20 mouse cellular contexts compared by ENCODE assay signal in genomic region chr17:50196005-50196672, GRCm38 (mm10). TPM values are rescaled to one million over a fixed set of nuclear protein-coding genes. Genes with fewer than 3 reads are reported as not detected.
DNase-seq lines count a peak whose midpoint lies in the region; ATAC-seq lines count a peak whose summit lies in the region.
"Had no signal": no experiment of that assay in that cellular context is flagged by ENCODE, and none has a peak within 500 bp of the region (broad histone marks: within the 10 kb centered on the region; RNA-seq: fewer than 3 reads in every experiment).

No protein-coding gene starts in this region.

- no peak overlapping the region for H3K4me2 ChIP-seq in hindbrain, embryonic 11.5 days (replicated peaks; ENCODE audit: low read depth, low read length)
- H3K4me2 ChIP-seq in hindbrain, embryonic 12.5 days (replicated peaks) = no peak overlapping the region
- no peak overlapping the region for H3K4me2 ChIP-seq in midbrain, embryonic 14.5 days (ENCODE audit: low read length)
- no peak overlapping the region for H3K4me2 ChIP-seq in heart, embryonic 11.5 days
- H3K4me2 ChIP-seq: embryonic facial prominence, embryonic 15.5 days; heart, embryonic 13.5 days; liver, embryonic 11.5 days; midbrain, embryonic 15.5 days; stomach, embryonic 15.5 days had no signal

- H3K4me1 ChIP-seq in hindbrain, embryonic 11.5 days (replicated peaks; ENCODE audit: control insufficient read depth, insufficient read depth, low read length) = peaks cover 2% of the 10 kb centered on the region; the same call in 1 of the 2 replicates
- peaks cover 12% of the 10 kb centered on the region for H3K4me1 ChIP-seq in hindbrain, embryonic 12.5 days
- peaks cover 17% of the 10 kb centered on the region for H3K4me1 ChIP-seq in midbrain, embryonic 10.5 days
- H3K4me1 ChIP-seq in midbrain, embryonic 14.5 days (ENCODE audit: control insufficient read depth, insufficient read depth, low read length) = peaks cover 12% of the 10 kb centered on the region; the same call in 1 of the 2 replicates
- no peaks in the 10 kb centered on the region for H3K4me1 ChIP-seq in heart, embryonic 11.5 days (ENCODE audit: control insufficient read depth, insufficient read depth, low read length)
- H3K4me1 ChIP-seq: embryonic facial prominence, embryonic 15.5 days; stomach, embryonic 15.5 days had no signal

- ATAC-seq in hindbrain, embryonic 11.5 days (ENCODE audit: low FRiP score) = no peak
- no peak for ATAC-seq in hindbrain, embryonic 12.5 days (ENCODE audit: low FRiP score)
- ATAC-seq in midbrain, embryonic 14.5 days (ENCODE audit: low FRiP score, low TSS enrichment) = no peak
- ATAC-seq in heart, embryonic 11.5 days (replicated peaks; ENCODE audit: insufficient number of reproducible peaks, low FRiP score, low TSS enrichment) = no peak
- ATAC-seq: midbrain, embryonic 15.5 days had no signal

- no peaks in the 10 kb centered on the region for H3K9me3 ChIP-seq in hindbrain, embryonic 11.5 days (ENCODE audit: control insufficient read depth, low read length)
- no peaks in the 10 kb centered on the region for H3K9me3 ChIP-seq in hindbrain, embryonic 12.5 days (replicated peaks)
- H3K9me3 ChIP-seq in midbrain, embryonic 10.5 days (replicated peaks) = no peaks in the 10 kb centered on the region
- H3K9me3 ChIP-seq in midbrain, embryonic 14.5 days (ENCODE audit: control insufficient read depth, low read length) = no peaks in the 10 kb centered on the region
- H3K9me3 ChIP-seq in heart, embryonic 11.5 days (replicated peaks; ENCODE audit: control insufficient read depth, low read length) = no peaks in the 10 kb centered on the region
- H3K9me3 ChIP-seq: embryonic facial prominence, embryonic 15.5 days; heart, embryonic 13.5 days; midbrain, embryonic 15.5 days; stomach, embryonic 15.5 days had no signal

- no peak overlapping the region for H3K9ac ChIP-seq in hindbrain, embryonic 11.5 days (ENCODE audit: low read depth, low read length)
- H3K9ac ChIP-seq in hindbrain, embryonic 12.5 days = no peak overlapping the region
- H3K9ac ChIP-seq in midbrain, embryonic 14.5 days (replicated peaks; ENCODE audit: low read length) = no peak overlapping the region
- no peak overlapping the region for H3K9ac ChIP-seq in heart, embryonic 11.5 days (ENCODE audit: low read depth, low read length)
- H3K9ac ChIP-seq: embryonic facial prominence, embryonic 15.5 days; heart, embryonic 13.5 days; midbrain, embryonic 15.5 days; stomach, embryonic 15.5 days had no signal

- H3K27me3 ChIP-seq in hindbrain, embryonic 11.5 days (ENCODE audit: control insufficient read depth, insufficient read depth, low read length) = peaks cover 12% of the 10 kb centered on the region
- H3K27me3 ChIP-seq in hindbrain, embryonic 12.5 days = peaks cover 31% of the 10 kb centered on the region
- H3K27me3 ChIP-seq in midbrain, embryonic 10.5 days (ENCODE audit: low read depth, poor library complexity, severe bottlenecking) = peaks cover 48% of the 10 kb centered on the region
- peaks cover 13% of the 10 kb centered on the region for H3K27me3 ChIP-seq in midbrain, embryonic 14.5 days (ENCODE audit: control insufficient read depth, insufficient read depth, low read length)
- H3K27me3 ChIP-seq in heart, embryonic 11.5 days (ENCODE audit: control insufficient read depth, insufficient read depth, low read length) = peaks cover 17% of the 10 kb centered on the region

- H3K36me3 ChIP-seq in hindbrain, embryonic 11.5 days (ENCODE audit: control insufficient read depth, insufficient read depth, low read length) = no peaks in the 10 kb centered on the region
- H3K36me3 ChIP-seq in hindbrain, embryonic 12.5 days = no peaks in the 10 kb centered on the region
- H3K36me3 ChIP-seq in midbrain, embryonic 10.5 days = no peaks in the 10 kb centered on the region
- no peaks in the 10 kb centered on the region for H3K36me3 ChIP-seq in midbrain, embryonic 14.5 days (ENCODE audit: control insufficient read depth, insufficient read depth, low read length)
- no peaks in the 10 kb centered on the region for H3K36me3 ChIP-seq in heart, embryonic 11.5 days (ENCODE audit: control insufficient read depth, insufficient read depth, low read length)
- H3K36me3 ChIP-seq: embryonic facial prominence, embryonic 15.5 days; G1E; heart, embryonic 13.5 days; midbrain, embryonic 15.5 days; stomach, embryonic 15.5 days had no signal

- 29% methylated on average over 10 of the region's 10 CpGs for WGBS in hindbrain, embryonic 11.5 days
- 29% methylated on average over 10 of the region's 10 CpGs for WGBS in hindbrain, embryonic 12.5 days
- WGBS in midbrain, embryonic 10.5 days = 27% methylated on average over 10 of the region's 10 CpGs
- 23% methylated on average over 10 of the region's 10 CpGs for WGBS in midbrain, embryonic 14.5 days
- WGBS in heart, embryonic 11.5 days (ENCODE audit: insufficient replicate concordance) = 35% methylated on average over 10 of the region's 10 CpGs

- H3K27ac ChIP-seq in hindbrain, embryonic 11.5 days (ENCODE audit: low read depth, low read length) = no peak overlapping the region
- no peak overlapping the region for H3K27ac ChIP-seq in hindbrain, embryonic 12.5 days
- H3K27ac ChIP-seq in midbrain, embryonic 10.5 days (replicated peaks) = no peak overlapping the region
- H3K27ac ChIP-seq in midbrain, embryonic 14.5 days (replicated peaks; ENCODE audit: low read depth, low read length) = no peak overlapping the region
- H3K27ac ChIP-seq in heart, embryonic 11.5 days (ENCODE audit: low read depth, low read length) = no peak overlapping the region
- H3K27ac ChIP-seq: embryonic facial prominence, embryonic 15.5 days; heart, embryonic 13.5 days; midbrain, embryonic 15.5 days; stomach, embryonic 15.5 days had no signal

- no peak overlapping the region for H3K4me3 ChIP-seq in hindbrain, embryonic 11.5 days (ENCODE audit: low read depth, low read length)
- no peak overlapping the region for H3K4me3 ChIP-seq in hindbrain, embryonic 12.5 days
- no peak overlapping the region for H3K4me3 ChIP-seq in midbrain, embryonic 10.5 days
- no peak overlapping the region for H3K4me3 ChIP-seq in midbrain, embryonic 14.5 days (replicated peaks; ENCODE audit: low read depth, low read length)
- H3K4me3 ChIP-seq in heart, embryonic 11.5 days (ENCODE audit: low read depth, low read length) = no peak overlapping the region
- H3K4me3 ChIP-seq: embryonic facial prominence, embryonic 15.5 days; heart, embryonic 13.5 days; midbrain, embryonic 15.5 days; stomach, embryonic 15.5 days had no signal

- peak; percentile 17 for DNase-seq in hindbrain, embryonic 11.5 days (ENCODE audit: low spot score)
- DNase-seq in midbrain, embryonic 10.5 days (ENCODE audit: low spot score) = peak; percentile 22
- no peak for DNase-seq in midbrain, embryonic 14.5 days
- peak; percentile 27 for DNase-seq in embryo, embryonic 11 days
- DNase-seq in spleen, postnatal 10 days (ENCODE audit: low spot score in 2 of 2) = no peak
- DNase-seq: adrenal gland, adult 2 months; cerebellum, adult 11 months; cerebellum, postnatal 25 days; heart, postnatal 36 days; kidney, adult 2 months; kidney, postnatal 36 days; lung, postnatal 36 days had no signal

RNA-seq across cellular contexts. Expression of gene Rftn1, which starts 5.7 kb away (rescaled TPM):
- 5.3 and 5.6 TPM in 2 replicates for polyA plus RNA-seq in hindbrain, embryonic 11.5 days (2014; fragmentation: Nextera tagmentation; extraction: Ambion mirVana)
- polyA plus RNA-seq in hindbrain, embryonic 12.5 days (2016; fragmentation: Nextera tagmentation; extraction: Ambion mirVana) = 8.3 and 10.4 TPM in 2 replicates
- 4.2 and 4.9 TPM in 2 replicates for polyA plus RNA-seq in midbrain, embryonic 10.5 days (2016; fragmentation: Nextera tagmentation; extraction: Ambion mirVana)
- polyA plus RNA-seq in midbrain, embryonic 14.5 days (2014; fragmentation: Nextera tagmentation; extraction: Ambion mirVana) = 12.8 and 13.6 TPM in 2 replicates
- polyA plus RNA-seq in heart, embryonic 11.5 days (2014; fragmentation: Nextera tagmentation; extraction: Ambion mirVana) = 11.2 and 13.8 TPM in 2 replicates
- polyA plus RNA-seq: G1E had no signal

Comparison
In these comparisons a context has a peak if more than half of its experiments do, and no peak if none do; other contexts are left out.
1. DNase-seq: peak in hindbrain, embryonic 11.5 days (single experiment), midbrain, embryonic 10.5 days (single experiment) and embryo, embryonic 11 days (single experiment); none in midbrain, embryonic 14.5 days (single experiment) and spleen, postnatal 10 days (0 of 2).